Mouse (Mus musculus): ENCODE results near the gene A530084C06Rik.

Gene A530084C06Rik

DNA sequence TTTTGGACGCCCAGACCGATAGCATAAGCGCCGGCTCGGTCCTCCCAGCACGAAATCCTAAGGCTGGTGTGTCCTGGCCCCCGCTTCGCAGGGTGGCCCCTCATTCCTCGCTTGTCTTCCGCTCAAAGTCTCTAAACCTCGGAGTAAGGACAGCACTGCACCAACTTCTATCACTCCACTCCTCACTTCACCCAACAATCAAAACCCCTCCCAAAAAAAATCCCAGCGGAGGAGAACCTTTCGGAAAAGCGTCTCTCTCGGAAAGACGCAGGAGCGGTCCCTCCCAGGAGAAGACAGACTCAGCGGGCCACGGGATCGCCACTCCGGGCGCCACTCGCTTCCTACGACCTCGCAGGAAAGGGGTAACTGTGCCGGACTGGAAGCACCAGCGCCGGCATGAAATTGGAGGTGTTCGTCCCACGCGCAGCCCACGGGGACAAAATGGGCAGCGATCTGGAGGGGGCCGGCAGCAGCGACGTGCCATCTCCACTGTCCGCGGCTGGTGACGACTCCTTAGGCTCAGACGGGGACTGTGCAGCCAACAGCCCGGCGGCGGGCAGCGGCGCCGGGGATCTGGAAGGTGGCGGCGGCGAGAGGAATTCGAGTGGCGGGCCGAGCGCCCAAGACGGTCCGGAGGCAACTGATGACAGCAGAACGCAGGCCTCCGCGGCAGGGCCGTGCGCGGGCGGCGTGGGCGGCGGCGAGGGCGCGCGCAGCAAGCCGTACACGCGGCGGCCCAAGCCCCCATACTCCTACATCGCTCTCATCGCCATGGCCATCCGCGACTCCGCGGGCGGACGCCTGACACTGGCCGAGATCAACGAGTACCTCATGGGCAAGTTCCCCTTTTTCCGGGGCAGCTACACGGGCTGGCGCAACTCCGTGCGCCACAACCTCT is at the start of gene A530084C06Rik:
Gene A530084C06Rik, minus strand, starts transcription at position 813 of the 898 bp plus-strand sequence.
- no peaks in the 10 kb centered on the region; the same call in 1 of the 2 replicates for H3K27me3 ChIP-seq (ENCODE audit: control insufficient read depth, insufficient read depth, low read length, poor library complexity, severe bottlenecking)
- H3K36me3 ChIP-seq (ENCODE audit: control insufficient read depth, insufficient read depth, low read length, poor library complexity, severe bottlenecking) = no peaks in the 10 kb centered on the region
- DNase-seq (ENCODE audit: low read depth, low spot score) = peak; percentile 24

DNA sequence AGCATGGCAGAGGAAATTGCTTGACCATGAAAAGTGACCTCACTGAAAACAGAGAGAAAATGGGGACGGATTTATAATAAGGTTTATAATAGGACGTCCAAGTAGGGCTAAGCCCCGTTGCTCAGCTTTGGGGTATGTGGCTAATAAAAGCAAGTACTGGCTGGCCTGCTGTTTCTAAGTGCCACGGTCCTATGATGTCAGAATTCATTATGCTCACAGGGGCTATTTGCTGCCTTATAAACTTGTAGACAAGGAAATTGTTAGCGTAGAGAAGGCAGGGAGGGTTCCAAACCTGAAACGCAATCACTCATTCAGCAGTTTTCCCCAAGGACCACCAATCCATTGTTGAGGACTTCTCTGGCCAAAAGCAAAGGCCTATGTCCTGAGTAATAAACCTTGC is 44.8 kb upstream of the A530084C06Rik start:
- DNase-seq (ENCODE audit: low read depth, low spot score) = no peak
- Histone ChIP-seq H3K36me3 (ENCODE audit: control insufficient read depth, insufficient read depth, low read length, poor library complexity, severe bottlenecking) (no peaks in the 10 kb centered on the region), H3K27me3 (ENCODE audit: control insufficient read depth, insufficient read depth, low read length, poor library complexity, severe bottlenecking) (no peaks in the 10 kb centered on the region)

DNA sequence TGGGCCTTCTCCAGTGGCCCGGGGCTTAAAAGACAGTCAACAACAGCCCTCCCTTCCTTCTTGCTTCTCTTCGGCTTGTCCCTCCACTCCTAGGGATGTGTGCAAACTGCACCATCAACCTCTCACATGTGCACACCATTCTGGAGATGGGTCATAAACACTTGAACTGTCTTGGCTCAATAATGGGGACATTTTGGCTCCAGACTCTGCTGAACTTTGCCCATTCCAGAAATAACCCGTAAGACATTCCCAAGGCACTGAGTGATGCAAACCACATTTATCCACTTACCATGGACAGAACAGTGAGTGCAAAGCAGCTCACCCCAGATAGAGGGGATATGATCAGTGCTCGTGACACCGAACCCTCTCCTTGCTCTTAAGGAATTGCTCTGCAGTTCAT is 40.4 kb upstream of the A530084C06Rik start:
- Histone ChIP-seq H3K36me3 (ENCODE audit: control insufficient read depth, insufficient read depth, low read length, poor library complexity, severe bottlenecking) (no peaks in the 10 kb centered on the region), H3K27me3 (ENCODE audit: control insufficient read depth, insufficient read depth, low read length, poor library complexity, severe bottlenecking) (no peaks in the 10 kb centered on the region)
- no peak for DNase-seq (ENCODE audit: low read depth, low spot score)

DNA sequence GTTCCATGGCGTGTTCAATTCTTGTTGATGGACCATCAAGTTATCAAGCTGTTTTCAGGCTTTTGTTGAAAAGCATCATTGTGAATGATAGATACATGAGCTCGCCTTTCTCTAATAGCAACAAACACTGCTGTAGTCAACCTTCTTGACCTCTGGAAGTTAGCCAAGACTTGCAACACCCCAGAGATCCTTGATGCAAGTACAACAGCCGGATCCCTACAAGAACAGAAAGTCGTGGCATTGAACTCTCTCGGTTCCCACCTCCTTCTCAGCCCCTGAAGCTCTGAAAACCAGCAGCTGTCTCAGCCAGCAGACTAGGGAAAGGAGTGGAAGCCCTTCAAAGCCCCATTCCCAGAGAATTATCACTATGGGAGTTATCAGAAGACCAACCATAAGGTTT is 28.2 kb upstream of the A530084C06Rik start:
- Histone ChIP-seq H3K27me3 (ENCODE audit: control insufficient read depth, insufficient read depth, low read length, poor library complexity, severe bottlenecking) (no peaks in the 10 kb centered on the region), H3K36me3 (ENCODE audit: control insufficient read depth, insufficient read depth, low read length, poor library complexity, severe bottlenecking) (no peaks in the 10 kb centered on the region)
- DNase-seq (ENCODE audit: low read depth, low spot score) = no peak

DNA sequence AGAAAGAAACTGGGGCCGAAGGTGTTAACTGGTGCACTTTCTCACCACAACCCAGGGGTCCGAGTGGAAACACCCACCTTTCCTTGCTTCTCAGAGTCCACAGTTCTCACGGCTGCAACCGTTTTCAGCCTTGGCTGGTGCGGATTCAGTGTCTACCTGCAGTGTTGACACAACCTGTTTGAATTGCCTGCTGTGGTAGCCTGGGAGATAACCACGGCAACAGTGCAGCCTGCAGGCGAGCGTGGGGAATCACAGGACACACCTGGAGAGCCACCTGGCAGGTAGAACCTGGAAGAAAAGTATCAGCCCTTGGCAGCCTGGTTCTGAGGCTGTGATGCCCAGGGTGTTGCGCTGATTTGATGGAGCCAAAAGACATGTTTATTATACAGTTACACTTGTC is 20.7 kb upstream of the A530084C06Rik start:
- DNase-seq (ENCODE audit: low read depth, low spot score) = no peak
- no peaks in the 10 kb centered on the region for H3K27me3 ChIP-seq (ENCODE audit: control insufficient read depth, insufficient read depth, low read length, poor library complexity, severe bottlenecking)
- H3K36me3 ChIP-seq (ENCODE audit: control insufficient read depth, insufficient read depth, low read length, poor library complexity, severe bottlenecking) = no peaks in the 10 kb centered on the region

DNA sequence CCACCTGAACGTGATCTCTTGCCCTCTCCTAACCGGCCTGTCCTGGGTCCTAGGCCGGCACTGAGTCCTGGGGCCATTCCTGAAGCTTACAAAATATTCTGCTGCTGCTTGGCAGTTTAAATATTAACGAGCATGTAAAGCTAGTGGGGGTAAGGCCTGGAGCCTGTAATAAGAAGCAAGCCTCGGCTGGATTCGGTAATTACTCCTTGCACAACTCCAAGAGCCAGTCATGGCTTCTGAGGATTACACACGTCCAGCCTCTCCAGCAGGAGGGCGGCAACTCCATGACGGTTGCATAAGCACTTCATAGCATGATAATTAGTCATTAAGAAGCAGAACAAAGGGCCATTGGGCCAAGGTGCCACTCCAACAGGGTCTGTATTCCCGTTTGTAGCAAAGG is 19.3 kb upstream of the A530084C06Rik start:
- H3K36me3 ChIP-seq (ENCODE audit: control insufficient read depth, insufficient read depth, low read length, poor library complexity, severe bottlenecking) = no peaks in the 10 kb centered on the region
- DNase-seq (ENCODE audit: low read depth, low spot score) = no peak
- H3K27me3 ChIP-seq (ENCODE audit: control insufficient read depth, insufficient read depth, low read length, poor library complexity, severe bottlenecking) = no peaks in the 10 kb centered on the region

DNA sequence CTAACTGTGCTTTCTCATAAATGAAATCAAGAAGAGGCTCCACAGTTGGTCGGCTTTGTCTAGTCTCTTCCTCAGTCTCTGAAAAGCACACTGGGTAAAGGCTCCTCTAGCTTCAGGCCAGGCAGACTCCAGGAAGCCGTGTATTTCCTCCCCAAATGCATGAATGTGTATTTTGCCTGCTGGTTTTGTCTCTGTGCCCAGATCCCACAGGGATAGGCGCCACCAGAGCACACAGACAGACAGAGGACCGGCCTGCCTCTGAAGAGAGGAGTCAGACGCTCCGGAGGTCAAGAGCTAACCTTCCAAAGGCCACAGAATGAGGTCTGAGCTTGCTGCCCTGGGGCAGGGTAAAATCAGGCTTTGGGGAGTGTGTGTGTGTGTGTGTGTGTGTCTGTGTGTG is 18.4 kb upstream of the A530084C06Rik start:
- H3K27me3 ChIP-seq (ENCODE audit: control insufficient read depth, insufficient read depth, low read length, poor library complexity, severe bottlenecking) = no peaks in the 10 kb centered on the region
- no peak for DNase-seq (ENCODE audit: low read depth, low spot score)
- no peaks in the 10 kb centered on the region for H3K36me3 ChIP-seq (ENCODE audit: control insufficient read depth, insufficient read depth, low read length, poor library complexity, severe bottlenecking)

DNA sequence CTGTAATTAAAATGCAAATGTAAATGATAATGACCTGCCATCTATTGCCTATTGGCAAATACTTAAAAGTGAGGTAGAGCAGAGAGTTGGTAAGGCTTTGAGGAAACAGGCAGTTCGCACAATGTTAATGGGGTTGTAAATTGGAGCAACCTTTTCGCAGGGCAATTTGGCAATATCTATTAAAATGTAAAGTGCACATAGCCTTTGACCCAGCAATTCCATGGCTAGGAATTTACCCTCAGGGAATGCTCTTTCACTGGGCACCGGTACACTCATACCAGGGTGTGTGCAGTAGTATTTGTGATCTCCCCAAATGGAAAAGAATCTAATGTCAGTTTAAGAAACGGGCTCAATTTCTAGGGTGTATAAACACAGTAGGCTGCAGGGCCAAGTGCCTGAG is 17.6 kb upstream of the A530084C06Rik start:
- no peak for DNase-seq (ENCODE audit: low read depth, low spot score)
- no peaks in the 10 kb centered on the region for H3K27me3 ChIP-seq (ENCODE audit: control insufficient read depth, insufficient read depth, low read length, poor library complexity, severe bottlenecking)
- H3K36me3 ChIP-seq (ENCODE audit: control insufficient read depth, insufficient read depth, low read length, poor library complexity, severe bottlenecking) = no peaks in the 10 kb centered on the region

DNA sequence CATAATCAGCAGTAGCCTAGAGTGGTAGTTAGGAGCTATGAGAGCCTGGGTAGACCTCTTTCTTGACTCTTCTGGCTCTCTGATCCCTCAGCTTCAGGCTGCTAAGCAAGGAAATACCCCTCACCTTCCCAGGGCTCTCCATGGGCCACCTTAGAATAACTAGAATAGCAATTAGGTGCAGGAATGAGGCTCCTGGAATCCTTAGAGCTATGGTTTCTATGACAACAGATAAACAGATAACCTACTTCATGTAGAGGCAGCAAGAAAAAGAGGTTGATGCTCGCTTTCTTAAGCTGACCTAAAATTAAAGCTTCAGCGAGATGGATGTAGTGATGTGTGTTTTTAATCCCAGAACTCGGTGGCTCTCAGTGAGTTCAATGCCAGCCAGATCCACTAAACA is 15.5 kb upstream of the A530084C06Rik start:
- DNase-seq (ENCODE audit: low read depth, low spot score) = no peak
- H3K27me3 ChIP-seq (ENCODE audit: control insufficient read depth, insufficient read depth, low read length, poor library complexity, severe bottlenecking) = no peaks in the 10 kb centered on the region
- H3K36me3 ChIP-seq (ENCODE audit: control insufficient read depth, insufficient read depth, low read length, poor library complexity, severe bottlenecking) = no peaks in the 10 kb centered on the region

DNA sequence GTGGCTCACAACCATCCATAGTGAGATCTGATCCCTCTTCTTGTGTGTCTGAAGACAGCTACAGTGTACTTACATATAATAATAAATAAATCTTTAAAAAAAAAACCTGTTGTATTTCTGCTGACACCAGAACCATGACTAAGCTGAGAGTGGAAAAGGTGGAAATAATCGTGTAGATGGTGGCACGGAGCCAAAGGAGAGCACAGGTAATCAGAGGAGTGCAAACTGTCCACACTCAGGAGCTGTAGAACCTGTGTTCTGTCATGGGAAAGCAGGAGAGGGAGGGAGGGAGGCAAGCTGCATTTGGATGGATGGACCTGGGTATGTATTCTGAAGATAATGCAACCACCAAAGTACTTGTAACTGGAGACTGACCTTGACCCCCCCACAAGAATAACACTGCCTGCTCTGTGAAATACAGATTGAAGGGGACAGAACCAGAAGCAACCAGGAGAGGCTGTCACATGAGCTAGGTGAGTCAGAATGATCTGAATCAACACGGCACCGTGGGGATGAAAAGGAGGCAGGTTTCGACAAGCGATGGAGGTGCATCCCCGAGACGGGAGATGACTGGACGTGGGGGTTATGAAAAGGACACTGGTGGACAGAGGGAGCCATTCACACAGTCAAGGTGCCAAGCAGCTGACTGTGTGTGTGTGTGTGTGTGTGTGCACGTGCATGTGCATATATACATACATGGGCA is 13.8 kb upstream of the A530084C06Rik start:
- no peaks in the 10 kb centered on the region for H3K27me3 ChIP-seq (ENCODE audit: control insufficient read depth, insufficient read depth, low read length, poor library complexity, severe bottlenecking)
- DNase-seq (ENCODE audit: low read depth, low spot score) = no peak
- H3K36me3 ChIP-seq (ENCODE audit: control insufficient read depth, insufficient read depth, low read length, poor library complexity, severe bottlenecking) = no peaks in the 10 kb centered on the region

DNA sequence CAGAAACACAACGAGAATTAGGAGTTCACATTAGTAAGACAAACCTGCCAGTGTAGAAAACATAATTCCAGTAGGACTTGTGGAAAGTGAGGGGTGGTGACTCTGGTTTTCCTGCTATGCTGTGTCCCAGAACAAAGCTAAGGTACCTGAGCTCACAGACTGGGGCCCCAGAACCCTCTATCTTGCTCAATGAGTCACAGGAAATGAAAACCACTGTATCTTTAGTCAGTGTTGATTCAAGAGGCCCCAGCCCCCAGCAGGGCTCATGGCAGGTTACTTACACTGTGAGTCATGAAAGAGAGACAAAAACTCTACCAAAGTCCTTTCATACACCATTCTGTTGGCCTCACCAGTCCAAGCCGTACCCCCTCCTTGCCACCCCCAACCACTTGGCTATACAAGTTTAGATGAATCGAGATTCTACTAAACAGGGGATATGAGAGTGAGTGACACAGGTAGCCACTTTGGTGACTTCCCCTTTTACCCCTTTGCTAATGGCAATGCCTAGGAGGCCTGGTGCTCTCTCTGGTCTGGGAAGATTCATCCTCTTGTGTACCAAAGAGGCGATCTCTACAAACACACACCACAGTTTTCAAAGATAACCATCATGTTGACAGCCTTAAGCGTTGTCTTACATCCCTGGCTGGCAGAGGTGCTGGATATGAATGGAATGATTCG is 8.6 kb upstream of the A530084C06Rik start:
- DNase-seq (ENCODE audit: low read depth, low spot score) = no peak
- Histone ChIP-seq H3K36me3 (ENCODE audit: control insufficient read depth, insufficient read depth, low read length, poor library complexity, severe bottlenecking) (no peaks in the 10 kb centered on the region), H3K27me3 (ENCODE audit: control insufficient read depth, insufficient read depth, low read length, poor library complexity, severe bottlenecking) (no peaks in the 10 kb centered on the region)

DNA sequence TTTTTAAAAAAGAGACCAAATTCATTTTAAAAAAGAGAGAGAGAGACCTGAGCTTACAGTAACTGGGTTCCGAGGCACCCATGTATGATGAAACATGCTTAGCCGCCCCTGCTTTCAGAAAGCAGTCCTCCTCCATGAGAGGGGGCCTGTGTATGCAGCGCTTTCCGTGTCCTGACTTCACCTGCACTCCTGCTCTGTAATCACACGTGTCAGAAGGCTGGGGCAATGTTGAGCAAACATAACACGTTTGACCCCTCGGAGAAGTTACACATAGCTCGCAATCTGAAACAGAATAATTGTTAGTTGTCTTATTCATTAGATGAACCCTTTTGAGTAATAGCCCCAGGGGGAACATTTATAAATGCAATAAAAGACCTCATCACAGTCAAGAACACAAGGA is 8.0 kb upstream of the A530084C06Rik start:
- DNase-seq (ENCODE audit: low read depth, low spot score) = no peak
- no peaks in the 10 kb centered on the region for H3K36me3 ChIP-seq (ENCODE audit: control insufficient read depth, insufficient read depth, low read length, poor library complexity, severe bottlenecking)

DNA sequence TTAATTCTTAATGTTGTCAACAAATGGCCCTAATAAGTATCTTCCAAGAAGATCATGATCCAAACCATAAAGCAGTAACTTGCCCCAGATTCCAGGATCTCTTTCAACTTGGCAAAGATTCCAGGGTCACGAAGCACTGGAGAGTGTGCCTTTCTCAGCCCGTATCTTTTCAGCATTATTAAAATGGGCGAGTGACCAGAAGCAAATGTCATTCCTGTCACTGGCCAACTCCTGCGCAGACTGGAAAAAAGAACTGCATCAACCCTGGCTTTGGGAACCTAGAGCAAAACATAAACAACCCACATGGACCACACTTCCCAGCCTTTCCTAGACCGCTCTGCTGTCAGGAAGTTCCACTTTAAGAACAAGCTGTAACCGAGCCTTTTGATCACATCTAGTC is 5.3 kb upstream of the A530084C06Rik start:
- DNase-seq (ENCODE audit: low read depth, low spot score) = no peak
- no peaks in the 10 kb centered on the region for H3K36me3 ChIP-seq (ENCODE audit: control insufficient read depth, insufficient read depth, low read length, poor library complexity, severe bottlenecking)
- no peaks in the 10 kb centered on the region for H3K27me3 ChIP-seq (ENCODE audit: control insufficient read depth, insufficient read depth, low read length, poor library complexity, severe bottlenecking)

More for the DNA sequence above, 8.0 kb upstream of the A530084C06Rik start:
- no peaks in the 10 kb centered on the region for H3K27me3 ChIP-seq (ENCODE audit: control insufficient read depth, insufficient read depth, low read length, poor library complexity, severe bottlenecking)

DNA sequence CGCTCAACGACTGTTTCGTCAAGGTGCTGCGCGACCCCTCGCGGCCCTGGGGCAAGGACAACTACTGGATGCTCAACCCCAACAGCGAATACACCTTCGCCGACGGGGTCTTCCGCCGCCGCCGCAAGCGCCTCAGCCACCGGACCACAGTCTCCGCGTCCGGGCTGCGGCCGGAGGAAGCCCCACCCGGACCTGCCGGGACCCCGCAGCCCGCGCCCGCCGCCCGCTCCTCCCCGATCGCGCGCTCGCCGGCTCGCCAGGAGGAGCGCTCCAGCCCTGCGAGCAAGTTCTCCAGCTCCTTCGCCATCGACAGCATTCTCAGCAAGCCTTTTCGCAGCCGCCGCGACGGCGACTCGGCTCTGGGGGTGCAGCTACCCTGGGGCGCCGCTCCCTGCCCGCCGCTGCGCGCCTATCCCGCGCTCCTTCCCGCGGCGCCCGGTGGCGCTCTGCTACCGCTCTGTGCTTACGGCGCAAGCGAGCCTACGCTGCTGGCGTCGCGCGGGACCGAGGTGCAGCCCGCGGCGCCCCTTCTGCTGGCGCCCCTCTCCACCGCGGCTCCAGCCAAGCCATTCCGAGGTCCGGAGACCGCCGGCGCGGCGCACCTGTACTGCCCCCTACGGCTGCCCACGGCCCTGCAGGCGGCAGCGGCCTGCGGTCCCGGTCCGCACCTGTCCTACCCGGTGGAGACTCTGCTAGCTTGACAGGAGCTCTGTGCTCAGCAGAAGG is 449 bp upstream of the A530084C06Rik start:
- no peaks in the 10 kb centered on the region; the same call in 1 of the 2 replicates for H3K27me3 ChIP-seq (ENCODE audit: control insufficient read depth, insufficient read depth, low read length, poor library complexity, severe bottlenecking)
- H3K36me3 ChIP-seq (ENCODE audit: control insufficient read depth, insufficient read depth, low read length, poor library complexity, severe bottlenecking) = no peaks in the 10 kb centered on the region
- peak; percentile 23 for DNase-seq (ENCODE audit: low read depth, low spot score)

All from splenic B cell, adult 2 months (primary cell).